Mouse (Mus musculus) testis, postnatal 10 days (tissue): ENCODE data around the gene Ptbp1.
"Not testable (repeated sequence)": the region's sequence is repeated elsewhere in the genome, so short reads cannot be mapped to it uniquely, and the experiment has no call there.

Source experiments
- DNase-seq: peaks from one replicate; pipeline ENCODE4 v3.0.0; 2021; ENCODE audit warnings: low spot score

Gene Ptbp1

GRCm38 (mm10) chr10:79884446-79884845, 30.2 kb downstream of the Ptbp1 start:
- peak; percentile 80 for DNase-seq

- not testable (repeated sequence) for DNase-seq
Measured at GRCm38 (mm10) chr10:79884938-79885337, 30.7 kb downstream of the Ptbp1 start.

- DNase-seq, result no peak
Measured at GRCm38 (mm10) chr10:79886054-79886453, 31.8 kb downstream of the Ptbp1 start, which contains the start of gene Elane. Gene Elane (plus strand): TSS chr10:79886247.

- DNase-seq, result no peak
Measured at GRCm38 (mm10) chr10:79886611-79887010, 32.4 kb downstream of the Ptbp1 start.

DNA sequence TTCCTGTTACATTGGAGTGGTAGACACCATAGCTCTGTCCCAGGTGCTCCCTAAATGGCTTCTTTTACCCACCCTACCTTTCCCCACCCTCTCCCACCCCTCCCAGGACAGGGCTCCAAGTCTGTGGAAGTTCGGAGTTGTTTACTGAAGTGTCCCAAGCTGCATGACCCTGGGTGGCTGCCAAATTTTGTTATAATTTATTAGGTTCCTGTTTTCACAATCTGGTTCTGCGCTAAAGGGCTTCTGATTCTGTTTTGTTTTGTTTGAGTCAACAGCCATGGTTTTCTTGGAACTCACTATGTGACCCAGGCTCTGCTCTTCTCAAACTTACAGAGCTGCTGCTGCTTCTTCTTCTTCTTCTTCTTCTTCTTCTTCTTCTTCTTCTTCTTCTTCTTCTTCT, 35.2 kb downstream of the Ptbp1 start:
- DNase-seq, result no peak

DNA sequence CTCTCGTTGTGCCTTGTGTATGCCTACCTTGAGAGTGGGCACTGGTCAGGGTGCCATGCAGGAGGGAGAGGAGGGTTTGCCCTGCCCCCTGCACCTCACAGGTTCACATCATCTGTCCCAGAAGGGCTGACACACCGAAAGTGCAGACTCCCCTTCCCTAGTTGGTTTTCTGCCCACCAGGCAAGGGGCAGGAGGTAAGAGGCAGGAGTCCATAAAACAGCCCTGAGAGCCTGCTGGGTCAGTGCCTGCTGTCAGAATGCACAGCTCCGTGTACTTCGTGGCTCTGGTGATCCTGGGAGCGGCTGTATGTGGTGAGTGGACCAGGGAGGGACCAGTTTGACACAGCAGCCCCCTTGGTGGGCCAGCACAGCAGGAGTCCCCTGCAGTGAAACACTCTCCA, 36.4 kb downstream of the Ptbp1 start, which contains the start of gene Cfd:
Gene Cfd (plus strand): TSS at position 184 of the 400 bp plus-strand sequence.
- no peak for DNase-seq

GRCm38 (mm10) chr10:79892451-79893118, 38.4 kb downstream of the Ptbp1 start:
- peak; percentile 88 for DNase-seq

DNA sequence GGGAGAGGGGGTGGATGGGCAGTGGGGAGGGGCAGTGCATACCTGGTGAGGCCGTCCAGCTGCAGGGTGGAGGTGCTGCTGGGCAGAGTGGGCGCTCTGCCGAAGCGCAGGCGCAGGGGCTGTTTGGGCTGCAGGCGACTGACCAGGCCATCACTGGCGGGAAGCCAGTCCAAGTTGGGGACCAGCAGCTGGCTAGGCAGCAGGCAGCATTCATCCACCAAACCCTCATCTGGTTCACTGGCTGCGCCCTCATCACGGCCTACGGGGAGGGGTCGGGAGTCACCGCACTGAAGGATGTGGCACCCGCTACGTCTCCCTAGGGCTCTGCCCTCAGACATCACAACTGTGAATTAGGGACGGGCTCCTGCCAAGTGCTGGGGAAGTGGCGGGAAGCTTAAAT, 42.1 kb downstream of the Ptbp1 start:
- DNase-seq, result no peak

DNA sequence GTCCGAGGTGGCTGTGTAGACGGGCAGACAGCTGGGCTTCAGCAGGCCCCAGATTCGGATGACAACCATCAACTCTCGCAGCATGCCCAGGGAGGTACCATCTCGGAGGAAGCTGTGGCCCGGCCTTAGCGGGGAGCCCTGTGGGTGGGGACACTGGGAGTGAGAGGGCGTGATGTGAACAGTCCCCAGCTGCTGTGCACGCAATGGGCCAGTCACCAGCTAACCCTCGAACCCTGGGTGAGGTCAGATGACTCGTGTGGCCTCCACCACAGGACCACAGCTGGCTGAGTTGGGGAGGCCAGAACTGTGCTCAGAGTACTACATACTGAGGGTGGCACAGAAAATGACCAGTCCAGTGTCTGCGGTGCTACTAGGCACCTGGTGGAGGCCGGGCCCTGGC, 42.6 kb downstream of the Ptbp1 start:
- DNase-seq, result no peak

DNA sequence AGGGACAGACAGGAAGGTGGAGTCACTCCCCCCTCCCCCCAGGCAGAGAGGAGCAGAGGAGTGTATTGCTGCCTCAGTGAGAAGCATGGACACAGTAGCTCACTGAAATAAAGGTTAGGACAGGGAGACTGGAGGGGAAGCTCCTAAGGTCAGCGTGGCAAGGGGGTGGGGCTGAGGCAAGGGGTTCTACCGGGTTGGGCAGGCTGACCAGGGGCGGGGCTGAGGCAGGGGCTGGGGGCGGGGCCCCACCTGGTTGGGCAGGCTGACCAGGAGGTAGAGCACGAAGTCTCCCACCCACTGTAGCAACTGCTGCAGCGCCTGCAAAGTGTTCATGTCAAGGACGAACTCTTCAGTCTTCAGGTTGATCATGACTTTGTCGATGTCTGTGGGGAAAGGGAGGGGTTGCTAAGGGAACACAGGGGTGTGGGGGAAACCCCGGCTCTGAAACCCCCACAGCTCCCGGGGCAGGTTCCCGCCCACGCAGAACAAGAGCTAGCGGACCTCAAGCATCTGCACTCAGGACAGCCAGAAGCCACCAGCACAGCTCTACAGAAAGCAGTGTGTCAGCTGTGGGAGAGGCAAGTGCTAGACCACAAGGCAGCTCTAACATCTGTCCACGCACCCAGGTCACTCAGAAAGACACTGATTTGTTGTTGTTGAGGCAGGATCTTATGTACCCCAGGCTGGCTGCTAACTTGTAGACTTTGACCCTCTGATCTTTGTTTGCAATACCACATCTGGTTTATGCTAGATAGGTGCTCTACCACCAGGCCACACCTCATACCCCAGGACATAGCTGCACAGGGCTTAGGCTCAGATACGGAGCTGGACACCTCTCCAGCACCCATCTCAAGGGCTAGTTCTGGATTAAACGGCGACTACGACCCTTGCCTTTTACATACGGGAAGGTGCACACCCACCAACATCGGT, 43.4 kb downstream of the Ptbp1 start:
- no peak for DNase-seq

DNA sequence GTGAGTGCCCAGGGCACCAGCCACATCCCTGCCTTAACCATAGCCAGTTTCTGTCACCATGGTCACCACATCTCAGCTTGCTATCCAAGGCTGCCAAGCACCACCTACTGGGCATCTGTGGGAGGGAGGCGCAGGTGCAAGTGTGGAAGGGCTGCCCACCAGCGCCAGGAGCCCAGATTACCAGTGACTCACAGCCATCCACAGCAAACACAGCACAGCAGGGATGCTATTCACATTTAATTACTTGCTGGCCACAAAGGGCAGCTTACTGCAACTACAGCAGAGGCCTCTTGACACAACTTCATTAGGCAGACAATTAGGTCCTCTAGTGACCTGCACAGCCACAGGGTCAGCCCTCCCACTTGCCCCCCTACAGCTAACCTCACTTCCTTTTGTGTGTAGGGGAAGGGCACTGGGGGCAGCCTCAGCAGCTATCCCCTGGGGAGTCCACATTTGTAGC, 46.8 kb downstream of the Ptbp1 start:
- DNase-seq, result no peak

DNA sequence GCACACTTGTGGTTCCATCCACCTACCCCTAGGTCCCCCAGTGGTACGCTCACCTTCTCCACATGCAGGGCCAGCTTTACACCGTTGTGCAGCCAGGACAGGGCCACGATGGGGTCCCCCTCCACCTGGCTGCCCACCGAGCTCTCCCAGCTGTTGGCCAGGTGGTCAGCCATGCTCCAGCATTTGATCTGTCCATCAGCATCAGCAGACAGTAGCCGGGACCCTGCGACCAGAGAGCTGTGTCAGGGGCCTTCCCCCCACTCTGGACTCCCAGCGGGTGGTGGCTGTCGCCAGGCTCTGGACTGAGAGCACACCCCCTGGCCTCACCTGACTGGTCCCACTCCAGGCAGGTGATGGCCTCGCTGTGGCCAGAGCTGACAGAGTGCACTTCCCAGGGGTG, 52.5 kb downstream of the Ptbp1 start:
- no peak for DNase-seq

DNA sequence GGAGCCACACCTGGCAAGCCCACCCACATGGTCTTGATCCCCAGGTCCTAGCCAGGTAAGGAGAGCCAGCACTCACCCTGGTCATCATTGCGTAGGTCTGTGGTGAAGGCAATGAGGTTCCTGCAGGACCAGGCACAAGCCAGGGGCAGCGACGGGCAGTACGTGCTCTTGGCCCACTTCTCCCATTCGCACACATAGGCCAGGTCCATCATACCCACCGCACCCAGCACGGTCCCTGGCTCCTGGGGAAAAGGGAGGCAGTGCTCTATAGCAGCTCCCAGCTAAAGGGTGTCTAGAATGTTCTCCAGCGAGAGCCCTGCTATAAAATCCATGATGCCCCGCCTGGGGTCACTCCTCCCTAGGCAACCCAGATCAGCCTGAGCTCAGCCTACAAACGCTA, 53.2 kb downstream of the Ptbp1 start:
- no peak for DNase-seq

DNA sequence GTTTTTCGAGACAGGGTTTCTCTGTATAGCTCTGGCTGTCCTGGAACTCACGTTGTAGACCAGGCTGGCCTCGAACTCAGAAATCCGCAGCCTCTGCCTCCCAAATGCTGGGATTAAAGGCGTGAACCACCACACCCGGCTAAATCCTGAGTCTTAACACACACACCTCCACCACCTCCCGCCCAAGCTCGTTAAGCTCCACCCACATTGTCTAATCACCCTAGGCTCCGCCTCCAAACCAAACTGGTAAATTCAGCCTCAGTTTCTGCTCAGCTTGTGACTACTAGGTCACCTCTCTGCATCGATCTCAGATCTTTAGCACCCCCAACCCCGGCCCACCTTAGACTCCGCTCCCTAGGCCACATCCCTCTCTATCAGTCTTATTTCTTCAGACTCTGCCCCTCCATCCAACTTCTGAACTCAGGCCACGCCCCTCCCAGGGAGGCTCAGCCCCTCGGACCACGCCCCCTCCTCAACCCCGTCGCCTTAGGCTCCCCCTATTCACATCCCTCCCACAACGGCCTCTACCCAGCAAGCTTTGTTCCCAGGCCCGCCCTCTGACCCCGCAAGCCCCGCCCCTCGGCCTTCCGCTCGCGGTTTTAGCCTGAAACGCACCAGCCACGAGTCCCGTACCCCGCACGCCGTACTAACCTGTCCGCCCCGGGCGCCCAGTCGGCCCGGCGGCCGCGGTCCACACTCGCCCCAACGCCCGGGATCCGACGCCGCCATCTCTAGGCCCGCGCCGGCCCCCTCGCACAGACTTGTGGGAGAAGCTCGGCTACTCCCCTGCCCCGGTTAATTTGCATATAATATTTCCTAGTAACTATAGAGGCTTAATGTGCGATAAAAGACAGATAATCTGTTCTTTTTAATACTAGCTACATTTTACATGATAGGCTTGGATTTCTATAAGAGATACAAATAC, 54.2 kb downstream of the Ptbp1 start, which contains the start of gene Med16:
Gene Med16 (minus strand): TSS at position 757 of the 925 bp plus-strand sequence.
- peak; percentile 99 for DNase-seq

DNA sequence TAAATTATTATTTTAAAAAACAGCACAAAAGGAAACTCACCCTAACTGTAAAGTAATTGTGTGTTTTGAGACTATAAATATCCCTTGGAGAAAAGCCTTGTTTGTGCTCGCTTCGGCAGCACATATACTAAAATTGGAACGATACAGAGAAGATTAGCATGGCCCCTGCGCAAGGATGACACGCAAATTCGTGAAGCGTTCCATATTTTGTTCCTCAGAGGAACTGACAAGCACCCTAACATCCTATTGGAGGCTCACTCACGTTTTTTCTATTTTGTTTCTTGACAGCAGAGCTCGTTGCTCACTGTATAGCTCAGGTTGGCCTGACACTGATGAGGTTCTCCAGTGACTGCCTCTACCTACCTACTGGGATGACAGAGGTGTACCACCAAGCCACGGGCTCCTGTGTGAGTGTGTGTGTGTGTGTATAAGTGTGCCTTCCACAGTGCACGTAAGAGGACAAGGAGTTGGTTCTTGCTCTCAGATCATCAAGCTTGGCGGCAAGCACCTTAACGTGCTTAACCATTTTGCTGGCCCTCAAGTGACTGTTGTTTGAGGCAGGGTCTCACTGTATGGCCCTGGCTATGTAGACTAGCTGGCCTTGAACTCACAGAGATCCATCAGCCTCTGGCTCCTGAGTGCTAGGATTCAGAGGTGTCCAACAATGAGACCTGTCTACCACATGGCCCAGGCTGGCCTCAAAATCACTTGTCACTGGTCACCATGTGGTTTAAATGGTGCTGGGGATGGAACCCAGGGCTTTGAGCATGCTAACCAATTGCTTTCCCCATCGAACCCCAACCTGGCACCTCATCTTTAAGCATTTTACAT, 55.1 kb downstream of the Ptbp1 start:
- DNase-seq, result no peak

GRCm38 (mm10) chr10:79910556-79910955, 56.3 kb downstream of the Ptbp1 start, which contains the start of gene Gm26602:
Gene Gm26602 (plus strand): TSS chr10:79910856.
- DNase-seq, result no peak

GRCm38 (mm10) chr10:79912412-79912811, 58.2 kb downstream of the Ptbp1 start:
- DNase-seq, result no peak
